Mouse (Mus musculus) neural tube, embryonic 12.5 days (tissue): Measurements from ENCODE around the gene Psmg4. TPM values are rescaled to one million over a fixed set of nuclear protein-coding genes. Genes with fewer than 3 reads are reported as not detected.

Experiments
- ATAC-seq: fragments of 200-750 bp; cut with Nextera tagmentation; 2 replicates; pipeline ENCODE4 v1.8.0; 2017; ENCODE audit warnings: low read depth, mild to moderate bottlenecking, moderate TSS enrichment, moderate library complexity; ENCODE audit not compliant: low FRiP score
- H3K27ac ChIP-seq: fragments of 300-500 bp; sonication (generic); 2 replicates; pipeline ENCODE4 v1.5.1; 2016
- H3K27me3 ChIP-seq: fragments of 300-500 bp; sonication (generic); replicated peaks from 2 replicates; pipeline ENCODE4 v1.6.1; 2016; ENCODE audit warnings: mild to moderate bottlenecking
- H3K36me3 ChIP-seq: fragments of 300-500 bp; sonication (generic); 2 replicates; pipeline ENCODE4 v1.6.1; 2016; ENCODE audit warnings: mild to moderate bottlenecking
- H3K4me1 ChIP-seq: fragments of 300-500 bp; sonication (generic); 2 replicates; pipeline ENCODE4 v1.6.1; 2016
- H3K4me2 ChIP-seq: fragments of 300-500 bp; sonication (generic); replicated peaks from 2 replicates; pipeline ENCODE4 v1.6.1; 2016; ENCODE audit warnings: mild to moderate bottlenecking
- H3K4me3 ChIP-seq: fragments of 300-500 bp; sonication (generic); 2 replicates; pipeline ENCODE4 v1.5.1; 2016
- H3K9ac ChIP-seq: fragments of 300-500 bp; sonication (generic); 2 replicates; pipeline ENCODE4 v1.6.1; 2016; ENCODE audit warnings: mild to moderate bottlenecking
- H3K9me3 ChIP-seq: fragments of 300-500 bp; sonication (generic); 2 replicates; pipeline ENCODE4 v1.6.1; 2016; ENCODE audit warnings: mild to moderate bottlenecking
- WGBS: fragments of 180-500 bp; shearing (Covaris S2); methylation state at CpG from one replicate; pipeline ENCODE4 v1.1.7; 2016; 5-methylcytosine and 5-hydroxymethylcytosine counted together
- polyA plus RNA-seq: library from polyadenylated mRNA; unstranded; fragments of >200 nt; fragmentation: Nextera tagmentation; extraction: Ambion mirVana; gene quantifications from 2 replicates; pipeline ENCODE4 v1.2.1, GENCODE M21; 2016

Psmg4 gene
- polyA plus RNA-seq, 1 experiment from 2014 or later, result 96.9 TPM

- no peaks in the 10 kb centered on the region for H3K27me3 ChIP-seq
- peak overlapping the region; percentile 75; the same call in 1 of the 2 replicates for H3K27ac ChIP-seq
- 0 out of 2 replicates have a peak, but pooled peaks cover 4% of the 10 kb centered on the region for H3K9me3 ChIP-seq
- H3K4me2 ChIP-seq, result peak overlapping the region; percentile 71
- peaks cover 4% of the 10 kb centered on the region for H3K4me1 ChIP-seq
- peak; percentile 6 for ATAC-seq
- H3K4me3 ChIP-seq, result peak overlapping the region; percentile 61
- peak overlapping the region; percentile 64 for H3K9ac ChIP-seq
- 49% methylated on average over 12 of the region's 12 CpGs for WGBS
- H3K36me3 ChIP-seq, result peaks cover 10% of the 10 kb centered on the region
Measured at GRCm38 (mm10) chr13:34163304-34163975, 676 bp downstream of the Psmg4 start.

- Histone ChIP-seq H3K9me3 (no peaks in the 10 kb centered on the region), H3K4me1 (no peaks in the 10 kb centered on the region), H3K4me2 (no peak overlapping the region), H3K4me3 (no peak overlapping the region), H3K36me3 (0 out of 2 replicates have a peak, but pooled peaks cover 4% of the 10 kb centered on the region), H3K27me3 (no peaks in the 10 kb centered on the region), H3K9ac (no peak overlapping the region), H3K27ac (no peak overlapping the region)
- 94% methylated on average over 6 of the region's 6 CpGs for WGBS
- ATAC-seq, result no peak
Measured at GRCm38 (mm10) chr13:34174025-34174424, 11.3 kb downstream of the Psmg4 start.

- H3K27me3 ChIP-seq, result no peaks in the 10 kb centered on the region
- WGBS, result 91% methylated on average over 5 of the region's 5 CpGs
- no peak overlapping the region for H3K4me2 ChIP-seq
- no peak overlapping the region for H3K27ac ChIP-seq
- H3K4me1 ChIP-seq, result no peaks in the 10 kb centered on the region
- H3K9me3 ChIP-seq, result no peaks in the 10 kb centered on the region
- H3K36me3 ChIP-seq, result peaks cover 50% of the 10 kb centered on the region
- no peak for ATAC-seq
- H3K4me3 ChIP-seq, result no peak overlapping the region
- no peak overlapping the region for H3K9ac ChIP-seq
Measured at GRCm38 (mm10) chr13:34181624-34182023, 18.9 kb downstream of the Psmg4 start.

GRCm38 (mm10) chr13:34185371-34185770 lies 22.6 kb downstream of the Psmg4 start:
- no peak for ATAC-seq
- H3K9ac ChIP-seq, result no peak overlapping the region; the same call in 1 of the 2 replicates
- WGBS, result 86% methylated on average over 2 of the region's 2 CpGs
- no peak overlapping the region for H3K27ac ChIP-seq
- no peaks in the 10 kb centered on the region for H3K4me1 ChIP-seq
- H3K27me3 ChIP-seq, result no peaks in the 10 kb centered on the region
- peaks cover 37% of the 10 kb centered on the region for H3K36me3 ChIP-seq
- H3K4me3 ChIP-seq, result no peak overlapping the region
- H3K4me2 ChIP-seq, result no peak overlapping the region
- no peaks in the 10 kb centered on the region for H3K9me3 ChIP-seq

GRCm38 (mm10) chr13:34187571-34187970 lies 24.8 kb downstream of the Psmg4 start:
- Histone ChIP-seq H3K27ac (no peak overlapping the region), H3K9ac (no peak overlapping the region), H3K4me2 (no peak overlapping the region), H3K9me3 (no peaks in the 10 kb centered on the region), H3K27me3 (no peaks in the 10 kb centered on the region), H3K4me3 (no peak overlapping the region), H3K36me3 (peaks cover 23% of the 10 kb centered on the region), H3K4me1 (no peaks in the 10 kb centered on the region)
- 13% methylated on average over 5 of the region's 5 CpGs for WGBS
- ATAC-seq, result peak; percentile 83

DNA sequence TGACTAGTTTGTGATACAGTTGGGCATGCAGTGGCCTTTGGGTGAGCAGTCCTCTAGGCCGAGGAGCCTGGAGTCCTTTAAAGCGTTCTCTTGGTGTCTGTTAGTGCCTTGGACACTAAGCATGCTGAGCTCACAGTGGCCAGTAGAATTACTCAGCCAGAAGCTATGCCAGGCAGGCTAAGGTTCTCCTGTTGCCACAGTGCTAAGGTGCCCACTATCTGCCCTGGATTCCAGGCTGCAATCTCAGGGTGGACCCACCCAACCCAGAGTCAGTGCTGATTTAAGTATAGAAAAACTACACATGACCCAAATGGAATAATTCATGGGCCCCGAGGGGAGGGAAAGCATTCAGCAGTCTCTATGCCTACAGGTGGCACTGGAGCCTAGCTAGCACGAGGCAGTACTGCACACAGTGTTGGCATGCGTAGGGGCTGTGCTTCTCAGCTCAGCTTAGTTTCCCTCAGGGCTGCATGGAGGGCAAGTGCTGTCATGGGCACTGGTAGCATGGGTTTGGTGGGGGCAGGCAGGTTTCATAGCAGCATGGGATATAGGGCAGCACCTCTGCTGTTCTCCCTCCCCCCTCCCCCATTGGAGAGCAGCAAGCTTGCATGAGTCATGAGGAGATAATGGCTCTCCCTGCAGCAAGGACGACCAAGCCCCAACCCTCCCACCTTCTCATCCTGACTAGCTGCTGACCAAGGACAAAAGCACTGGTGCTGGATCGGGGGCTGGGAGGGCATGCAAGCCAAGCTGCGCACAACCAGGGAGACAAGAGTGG lies 29.8 kb downstream of the Psmg4 start:
- H3K4me3 ChIP-seq, result no peak overlapping the region
- ATAC-seq, result peak; percentile 43; the same call in 1 of the 2 replicates
- no peak overlapping the region for H3K9ac ChIP-seq
- H3K4me1 ChIP-seq, result peaks cover 15% of the 10 kb centered on the region; the same call in 1 of the 2 replicates
- no peaks in the 10 kb centered on the region for H3K27me3 ChIP-seq
- H3K9me3 ChIP-seq, result no peaks in the 10 kb centered on the region
- H3K36me3 ChIP-seq, result peaks cover 42% of the 10 kb centered on the region
- no peak overlapping the region for H3K27ac ChIP-seq
- WGBS, result 68% methylated on average over 8 of the region's 8 CpGs
- H3K4me2 ChIP-seq, result no peak overlapping the region

DNA sequence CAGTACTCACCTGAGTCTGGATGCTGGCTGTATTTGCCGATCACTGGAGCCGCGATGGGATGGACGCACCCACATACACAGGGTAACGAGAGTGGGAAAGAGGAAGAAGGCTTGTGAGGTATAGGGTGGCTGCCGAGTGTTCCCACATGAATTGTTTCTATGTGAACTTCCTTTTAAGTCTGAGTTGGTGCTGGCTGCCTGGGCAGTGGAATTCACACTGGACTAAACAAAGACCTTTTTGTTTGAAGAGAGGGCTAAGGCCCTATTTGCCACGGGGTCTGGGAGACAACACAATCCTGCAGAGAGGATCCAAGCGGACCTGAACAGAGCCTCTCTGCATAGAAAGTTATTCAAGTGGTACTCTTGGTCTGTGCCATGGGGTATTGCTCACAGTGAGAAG lies 30.6 kb downstream of the Psmg4 start:
- H3K9ac ChIP-seq, result no peak overlapping the region
- H3K36me3 ChIP-seq, result peaks cover 42% of the 10 kb centered on the region
- H3K4me2 ChIP-seq, result no peak overlapping the region

DNA sequence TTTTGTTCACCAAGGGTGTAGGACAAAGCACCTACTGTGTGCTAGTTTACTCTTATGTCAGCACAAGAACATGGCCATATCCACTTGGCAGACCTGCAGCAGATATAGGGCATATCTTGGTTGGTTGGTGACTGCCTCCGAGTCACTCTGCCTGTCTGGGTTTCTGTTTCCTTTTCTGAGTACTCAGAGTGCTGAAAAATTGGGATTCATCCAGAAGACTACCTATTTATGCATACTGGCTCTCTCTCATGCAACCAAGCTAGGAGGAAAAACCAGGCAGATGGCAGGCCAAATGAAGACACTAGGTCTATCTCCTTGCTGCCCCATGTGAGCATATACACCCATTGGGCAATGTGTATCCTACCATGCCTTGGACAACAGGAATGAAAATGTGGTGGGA lies 32.9 kb downstream of the Psmg4 start:
- H3K9me3 ChIP-seq, result no peaks in the 10 kb centered on the region
- no peak overlapping the region for H3K4me3 ChIP-seq
- no peak overlapping the region for H3K4me2 ChIP-seq
- WGBS, result 93% methylated on average over 1 of the region's 1 CpGs
- H3K4me1 ChIP-seq, result peaks cover 15% of the 10 kb centered on the region; the same call in 1 of the 2 replicates
- no peak for ATAC-seq
- H3K27ac ChIP-seq, result no peak overlapping the region
- H3K27me3 ChIP-seq, result no peaks in the 10 kb centered on the region
- peaks cover 42% of the 10 kb centered on the region for H3K36me3 ChIP-seq
- H3K9ac ChIP-seq, result no peak overlapping the region

More for the DNA sequence above, 30.6 kb downstream of the Psmg4 start:
- peak; percentile 58 for ATAC-seq
- H3K9me3 ChIP-seq, result no peaks in the 10 kb centered on the region
- H3K4me3 ChIP-seq, result no peak overlapping the region
- peaks cover 15% of the 10 kb centered on the region; the same call in 1 of the 2 replicates for H3K4me1 ChIP-seq
- H3K27me3 ChIP-seq, result no peaks in the 10 kb centered on the region
- H3K27ac ChIP-seq, result no peak overlapping the region
- WGBS, result 41% methylated on average over 8 of the region's 8 CpGs

- Histone ChIP-seq H3K27ac (no peak overlapping the region), H3K9me3 (no peaks in the 10 kb centered on the region), H3K4me1 (no peaks in the 10 kb centered on the region), H3K27me3 (no peaks in the 10 kb centered on the region), H3K9ac (no peak overlapping the region), H3K36me3 (peaks cover 18% of the 10 kb centered on the region), H3K4me3 (no peak overlapping the region), H3K4me2 (no peak overlapping the region)
- no peak for ATAC-seq
- WGBS, result 95% methylated on average over 3 of the region's 3 CpGs
Measured at GRCm38 (mm10) chr13:34205216-34205615, 42.5 kb downstream of the Psmg4 start.

- no peaks in the 10 kb centered on the region for H3K9me3 ChIP-seq
- peaks cover 9% of the 10 kb centered on the region; the same call in 1 of the 2 replicates for H3K36me3 ChIP-seq
- no peak overlapping the region for H3K4me3 ChIP-seq
- no peaks in the 10 kb centered on the region for H3K27me3 ChIP-seq
- H3K4me1 ChIP-seq, result no peaks in the 10 kb centered on the region
- H3K9ac ChIP-seq, result no peak overlapping the region
- H3K4me2 ChIP-seq, result no peak overlapping the region
- WGBS, result 76% methylated on average over 6 of the region's 6 CpGs
- no peak for ATAC-seq
- H3K27ac ChIP-seq, result no peak overlapping the region
Measured at GRCm38 (mm10) chr13:34207714-34208470, 45.1 kb downstream of the Psmg4 start.

DNA sequence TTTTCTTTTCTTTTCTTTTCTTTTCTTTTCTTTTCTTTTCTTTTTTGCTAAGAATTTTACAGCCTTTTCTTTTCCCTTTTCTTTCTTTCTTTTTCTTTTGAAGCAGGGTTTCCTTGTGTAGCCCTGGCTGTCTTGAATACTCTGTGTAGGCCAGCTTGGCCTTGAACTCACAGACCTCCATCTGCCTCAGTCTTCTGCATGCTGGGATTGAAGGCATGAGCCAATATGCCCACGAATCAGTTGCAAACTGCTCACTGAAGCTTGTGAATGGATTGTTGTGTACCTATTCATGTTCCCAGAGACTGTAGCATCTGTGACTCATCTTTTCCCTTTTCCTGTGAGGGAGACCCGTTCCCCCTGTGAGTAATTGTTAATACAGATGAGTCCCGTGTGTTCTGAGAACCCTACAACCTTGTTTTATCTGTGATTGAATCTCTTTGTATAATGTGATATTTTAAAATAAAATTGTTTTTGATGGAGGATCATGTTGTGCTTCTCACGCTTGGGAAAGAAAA lies 48.6 kb downstream of the Psmg4 start:
- no peak for ATAC-seq

More for the DNA sequence above, 48.6 kb downstream of the Psmg4 start:
- no peaks in the 10 kb centered on the region for H3K9me3 ChIP-seq
- H3K4me3 ChIP-seq, result no peak overlapping the region
- no peaks in the 10 kb centered on the region for H3K27me3 ChIP-seq
- H3K4me2 ChIP-seq, result no peak overlapping the region
- no peaks in the 10 kb centered on the region for H3K4me1 ChIP-seq
- 72% methylated on average over 4 of the region's 4 CpGs for WGBS
- no peak overlapping the region for H3K27ac ChIP-seq
- H3K36me3 ChIP-seq, result no peaks in the 10 kb centered on the region
- H3K9ac ChIP-seq, result no peak overlapping the region
